Mouse (Mus musculus) CD4-positive, CD25-positive, alpha-beta regulatory T cell, adult 4 months (primary cell): ENCODE measurements around the gene Rpl3. TPM values are rescaled to one million over a fixed set of nuclear protein-coding genes. Genes with fewer than 3 reads are reported as not detected.
A peak's percentile ranks its signal among the peaks of the same experiment; 100 is the strongest.

Source experiments
- ATAC-seq: one replicate; pipeline ENCODE4 v1.8.0; 2017
- polyA plus RNA-seq, 2 experiments: library from polyadenylated mRNA; unstranded; fragments of 100-300 nt; shearing (Covaris generic); gene quantifications; one replicate each; pipeline ENCODE4 v1.2.1; 2017

The Rpl3 gene
- polyA plus RNA-seq, 2 experiments from 2014 or later = 3,782 to 4,433 TPM

DNA sequence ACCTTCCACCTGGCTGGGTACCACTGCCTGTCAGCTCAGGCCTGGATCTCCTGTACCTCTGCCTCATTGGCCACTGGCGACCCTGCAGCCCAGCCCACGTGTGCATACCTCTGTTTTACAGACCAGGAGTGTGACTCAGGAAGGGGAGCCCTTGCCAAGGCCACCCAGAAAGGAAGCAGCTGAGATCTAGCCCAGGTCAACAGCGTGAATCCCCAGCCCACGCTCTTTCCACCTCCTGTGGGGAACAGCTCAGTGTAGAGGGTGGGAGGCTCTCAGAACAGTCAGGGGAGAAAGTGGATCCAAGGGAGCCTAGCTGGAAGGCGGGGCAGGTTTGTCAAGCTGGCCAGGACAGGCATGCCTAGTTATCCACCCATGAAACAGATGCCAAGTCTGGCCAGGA lies 28.8 kb downstream of the Rpl3 start:
- no peak for ATAC-seq

- ATAC-seq = no peak
These were observed 29.3 kb downstream of the Rpl3 start for GRCm38 (mm10) chr15:80062339-80062738.

DNA sequence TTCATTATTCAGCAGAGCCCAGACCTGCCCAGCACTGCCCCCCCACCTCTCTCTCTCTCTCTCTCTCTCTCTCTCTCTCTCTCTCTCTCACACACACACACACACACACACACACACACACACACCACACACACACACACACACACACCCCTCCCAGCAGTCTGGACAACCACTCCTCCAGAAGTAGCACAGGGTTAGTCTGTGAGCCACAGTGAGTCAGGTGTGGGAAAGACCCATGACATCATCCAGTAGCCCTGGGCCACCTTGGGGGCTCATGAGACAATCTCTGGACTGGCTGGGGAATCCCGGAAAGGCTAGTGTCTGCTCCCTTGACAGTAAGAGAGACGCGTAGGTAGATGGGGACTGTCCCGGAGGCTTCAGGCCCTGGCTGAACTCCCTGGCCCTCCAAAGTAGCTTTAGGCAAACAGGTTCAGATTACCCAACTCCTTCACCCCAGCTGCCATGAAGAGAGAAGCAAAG lies 30.6 kb downstream of the Rpl3 start:
- peak; percentile 82 for ATAC-seq

GRCm38 (mm10) chr15:80060356-80061070 lies 31.2 kb downstream of the Rpl3 start:
- ATAC-seq = no peak

- ATAC-seq = no peak
These were observed 32.1 kb downstream of the Rpl3 start for GRCm38 (mm10) chr15:80059606-80060005.

GRCm38 (mm10) chr15:80058151-80058550 lies 33.5 kb downstream of the Rpl3 start:
- no peak for ATAC-seq

- ATAC-seq = no peak
These were observed 37.5 kb downstream of the Rpl3 start for GRCm38 (mm10) chr15:80054034-80054710.

- no peak for ATAC-seq
These were observed 38.2 kb downstream of the Rpl3 start for GRCm38 (mm10) chr15:80053381-80054033.

- peak; percentile 72 for ATAC-seq
These were observed 39.9 kb downstream of the Rpl3 start for GRCm38 (mm10) chr15:80051782-80052181.

DNA sequence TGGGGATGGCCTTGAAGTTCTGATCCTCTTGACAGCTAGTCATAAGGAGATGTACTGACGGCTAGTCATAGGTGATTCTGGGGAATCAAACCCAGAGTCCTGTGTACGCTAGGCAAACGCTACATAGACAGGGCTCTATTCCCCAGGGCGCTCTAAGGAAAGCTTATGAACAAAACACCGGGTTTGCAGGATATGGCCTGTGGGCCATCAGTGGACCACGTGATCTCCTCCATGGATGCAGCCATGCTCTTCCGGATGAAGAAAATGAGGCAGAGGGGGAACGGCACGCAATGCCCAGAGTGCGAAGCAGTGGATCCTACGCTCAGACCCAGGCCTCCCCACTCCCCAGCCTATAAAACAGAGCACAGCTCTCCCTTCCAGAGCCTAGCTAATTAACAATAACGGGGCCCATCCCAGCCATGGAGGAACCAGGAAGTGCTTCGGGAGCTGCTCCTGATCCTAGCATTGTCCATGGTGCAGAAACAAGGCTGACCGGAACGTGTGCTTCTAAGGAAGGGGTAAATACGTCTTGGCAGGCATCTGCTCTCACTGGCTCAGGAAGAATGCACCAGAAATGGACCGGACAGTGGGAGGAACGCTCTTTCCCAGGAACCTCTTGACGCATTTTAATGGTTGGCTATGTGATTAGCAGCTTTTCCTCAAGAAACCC lies 40.4 kb downstream of the Rpl3 start:
- ATAC-seq = no peak

DNA sequence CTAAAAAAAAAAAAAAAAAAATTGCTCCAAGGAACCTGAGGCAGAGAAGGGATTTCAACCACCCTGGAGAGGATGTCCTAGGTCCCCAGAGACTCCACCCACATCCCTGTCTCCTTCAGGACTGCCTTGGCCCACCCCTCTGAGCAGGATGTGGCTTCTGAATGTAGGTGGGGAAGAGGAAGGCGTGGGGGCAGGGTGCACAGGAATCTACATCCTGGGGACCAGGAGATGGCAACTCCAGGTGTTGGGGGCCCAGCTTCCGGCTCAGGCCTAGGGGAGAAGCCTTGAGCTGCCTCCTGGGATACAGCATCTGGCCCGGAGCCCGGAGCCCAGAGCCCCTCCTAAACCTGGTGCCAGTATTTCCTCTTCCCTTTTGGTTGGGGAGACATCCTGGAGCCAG lies 41.6 kb downstream of the Rpl3 start:
- ATAC-seq = peak; percentile 79

- no peak for ATAC-seq
These were observed 43.7 kb downstream of the Rpl3 start for GRCm38 (mm10) chr15:80047973-80048372.

DNA sequence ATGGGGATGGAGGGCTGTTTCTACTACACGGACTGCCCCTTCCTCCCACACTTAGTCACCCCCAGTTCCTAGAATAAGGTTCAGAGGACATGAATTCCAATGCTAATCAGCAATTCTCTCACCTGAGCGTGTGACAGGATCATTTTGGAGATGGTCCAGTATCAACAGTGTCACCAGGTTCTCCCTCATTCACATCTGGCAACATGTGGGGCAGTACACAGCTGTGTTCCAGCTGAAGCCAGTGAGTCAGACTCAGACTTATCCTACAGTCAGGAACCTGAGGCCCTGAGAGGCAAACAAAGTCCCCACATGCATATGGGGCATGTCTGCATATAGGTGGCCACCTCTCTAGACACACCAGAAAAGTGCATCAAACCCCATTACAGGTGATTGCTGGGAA lies 44.4 kb downstream of the Rpl3 start:
- no peak for ATAC-seq

- no peak for ATAC-seq
These were observed 45.9 kb downstream of the Rpl3 start for GRCm38 (mm10) chr15:80045749-80046148.

DNA sequence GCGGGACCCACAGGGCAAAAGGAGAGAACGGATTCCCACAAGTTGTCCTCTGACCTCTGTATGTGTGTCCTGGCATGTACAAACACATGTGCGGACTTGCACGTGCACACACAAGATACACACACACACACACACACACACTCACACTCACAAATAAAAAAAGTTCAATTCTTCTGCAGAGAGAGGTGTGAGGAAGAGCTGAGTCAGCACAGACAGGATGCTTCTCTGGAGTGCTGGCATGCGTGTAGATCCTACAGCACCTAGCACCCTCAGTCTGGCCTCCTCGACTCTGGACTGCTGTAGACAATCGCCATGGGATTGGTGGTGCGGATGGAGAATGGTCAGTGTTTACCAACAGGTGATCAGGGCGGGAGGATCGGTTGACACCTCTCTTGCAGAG lies 47.4 kb downstream of the Rpl3 start:
- ATAC-seq = no peak

- no peak for ATAC-seq
These were observed 49.5 kb downstream of the Rpl3 start for GRCm38 (mm10) chr15:80042152-80042551.

- ATAC-seq = no peak
These were observed 53.6 kb downstream of the Rpl3 start for GRCm38 (mm10) chr15:80038110-80038391.

- no peak for ATAC-seq
These were observed 54.2 kb downstream of the Rpl3 start for GRCm38 (mm10) chr15:80037255-80038109.

GRCm38 (mm10) chr15:80035341-80035885 lies 56.3 kb downstream of the Rpl3 start:
- ATAC-seq = no peak

GRCm38 (mm10) chr15:80034913-80035312 lies 56.8 kb downstream of the Rpl3 start:
- ATAC-seq = no peak

- ATAC-seq = no peak
These were observed 57.3 kb downstream of the Rpl3 start for GRCm38 (mm10) chr15:80034366-80034765.

DNA sequence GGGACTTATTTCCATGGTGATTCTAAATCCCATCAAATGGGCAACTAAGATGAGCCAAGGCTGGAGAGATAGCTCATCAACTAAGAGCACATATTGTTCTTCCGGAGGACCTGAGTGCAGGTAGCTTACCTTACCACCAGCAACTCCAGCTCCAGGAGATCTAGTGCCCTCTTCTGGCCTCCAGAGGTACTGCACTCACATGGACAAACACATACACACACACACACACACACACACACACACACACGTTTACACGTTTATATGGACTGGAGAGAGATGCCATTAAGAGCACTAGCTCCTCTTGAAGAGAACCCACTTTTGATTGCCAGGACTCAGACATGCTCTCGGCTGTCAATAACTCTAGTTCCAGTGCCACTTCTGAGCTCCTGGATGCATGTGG lies 60.5 kb downstream of the Rpl3 start:
- no peak for ATAC-seq
